Mouse (Mus musculus) MEL-GATA-1-ER (cell line): Measurements from ENCODE around the gene Ptges2.
"Not testable (repeated sequence)": the region's sequence is repeated elsewhere in the genome, so short reads cannot be mapped to it uniquely, and the experiment has no call there.

Experiments used
- DNase-seq: peaks from one replicate; pipeline ENCODE4 v3.0.0-alpha.2; 2012; ENCODE audit warnings: low read depth; ENCODE audit errors: extremely low read depth

Gene Ptges2

GRCm38 (mm10) chr2:32395484-32395945 is at the start of gene Ptges2:
Gene Ptges2 (plus strand): TSS chr2:32395896.
- DNase-seq = peak; percentile 73

- no peak for DNase-seq
Observed at GRCm38 (mm10) chr2:32347019-32347418, 48.7 kb upstream of the Ptges2 start.

- no peak for DNase-seq
Observed at GRCm38 (mm10) chr2:32348311-32348710, 47.4 kb upstream of the Ptges2 start.

GRCm38 (mm10) chr2:32349625-32350255 is 46.0 kb upstream of the Ptges2 start:
- DNase-seq = no peak

GRCm38 (mm10) chr2:32350471-32351051 is 45.1 kb upstream of the Ptges2 start:
- no peak for DNase-seq

GRCm38 (mm10) chr2:32351471-32351961 is 44.2 kb upstream of the Ptges2 start:
- DNase-seq = no peak

- no peak for DNase-seq
Observed at GRCm38 (mm10) chr2:32352151-32353006, 43.3 kb upstream of the Ptges2 start, which contains the start of gene Ciz1. Gene Ciz1 (plus strand): TSS chr2:32352327.

- DNase-seq = peak; percentile 57
Observed at GRCm38 (mm10) chr2:32353007-32353542, 42.6 kb upstream of the Ptges2 start, which contains the start of gene Dnm1. Gene Dnm1 (minus strand): TSS chr2:32353338.

GRCm38 (mm10) chr2:32353836-32354235 is 41.9 kb upstream of the Ptges2 start:
- DNase-seq = no peak

- no peak for DNase-seq
Observed at GRCm38 (mm10) chr2:32354336-32354895, 41.3 kb upstream of the Ptges2 start.

- no peak for DNase-seq
Observed at GRCm38 (mm10) chr2:32356216-32356615, 39.5 kb upstream of the Ptges2 start.

GRCm38 (mm10) chr2:32357710-32358109 is 38.0 kb upstream of the Ptges2 start:
- no peak for DNase-seq

GRCm38 (mm10) chr2:32358381-32358780 is 37.3 kb upstream of the Ptges2 start:
- DNase-seq = no peak

- no peak for DNase-seq
Observed at GRCm38 (mm10) chr2:32360741-32361140, 35.0 kb upstream of the Ptges2 start.

GRCm38 (mm10) chr2:32361437-32361836 is 34.3 kb upstream of the Ptges2 start:
- no peak for DNase-seq

- DNase-seq = not testable (repeated sequence)
Observed at GRCm38 (mm10) chr2:32362274-32362673, 33.4 kb upstream of the Ptges2 start.

GRCm38 (mm10) chr2:32362817-32363340 is 32.8 kb upstream of the Ptges2 start:
- DNase-seq = peak; percentile 66

- peak; percentile 59 for DNase-seq
Observed at GRCm38 (mm10) chr2:32363376-32364106, 32.2 kb upstream of the Ptges2 start.

- DNase-seq = no peak
Observed at GRCm38 (mm10) chr2:32364121-32364520, 31.6 kb upstream of the Ptges2 start.

- DNase-seq = no peak
Observed at GRCm38 (mm10) chr2:32367315-32367714, 28.4 kb upstream of the Ptges2 start.
